Mouse (Mus musculus): ENCODE results near the gene Fap. TPM values are rescaled to one million over a fixed set of nuclear protein-coding genes. Genes with fewer than 3 reads are reported as not detected.

The Fap gene
- polyA plus RNA-seq, 1 experiment from 2014 or later, result 0.20 TPM

DNA sequence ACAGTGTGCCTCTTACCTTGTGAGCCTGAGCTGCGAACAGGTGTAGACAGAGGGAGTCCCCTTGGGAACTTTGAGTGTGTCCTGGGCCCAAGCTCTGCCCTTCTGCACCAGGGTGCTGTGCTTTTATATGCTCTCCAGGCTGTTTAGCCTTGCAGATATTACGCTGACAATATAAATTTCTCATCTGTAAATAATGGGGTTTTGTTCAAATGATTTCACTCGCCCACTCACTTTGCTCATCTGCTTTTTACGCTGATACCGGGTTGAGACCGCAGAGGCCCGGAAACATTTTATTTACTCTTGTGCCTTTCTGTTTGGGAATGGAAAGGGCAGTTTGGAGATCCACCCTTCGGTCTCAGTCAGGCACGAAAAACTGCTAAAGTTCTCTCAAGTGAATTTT lies 90.3 kb downstream of the Fap start, which contains the start of gene Gcg:
Gcg (minus strand) TSS at position 101 of the 400 bp plus-strand sequence.
- DNase-seq (no peak), ATAC-seq (no peak)
- H3K4me2 ChIP-seq (ENCODE audit: low read depth, low read length), result no peak within 1 kb of the TSS
- H3K9me3 ChIP-seq (ENCODE audit: low read length), result no peaks in the 10 kb centered on the region
- no peaks in the 10 kb centered on the region for H3K27me3 ChIP-seq (ENCODE audit: insufficient read depth, low read length)
- H3K4me1 ChIP-seq (ENCODE audit: insufficient read depth), result no peaks in the 10 kb centered on the region
- no peak within 1 kb of the TSS for H3K4me3 ChIP-seq (ENCODE audit: low read depth, low read length)
- H3K9ac ChIP-seq (replicated peaks), result no peak within 1 kb of the TSS
- H3K36me3 ChIP-seq (replicated peaks; ENCODE audit: insufficient read depth, low read length), result no peaks in the 10 kb centered on the region
- no peak within 1 kb of the TSS for H3K27ac ChIP-seq (ENCODE audit: low read depth)
- no peak for TF ChIP-seq EP300 (IDR thresholded peaks at IDR 0.05; ENCODE audit: low read depth)
- no peak for TF ChIP-seq CTCF (IDR thresholded peaks at IDR 0.05; ENCODE audit: low read depth)
- 71% methylated on average over 9 of the region's 9 CpGs for WGBS (ENCODE audit: insufficient replicate concordance)

DNA sequence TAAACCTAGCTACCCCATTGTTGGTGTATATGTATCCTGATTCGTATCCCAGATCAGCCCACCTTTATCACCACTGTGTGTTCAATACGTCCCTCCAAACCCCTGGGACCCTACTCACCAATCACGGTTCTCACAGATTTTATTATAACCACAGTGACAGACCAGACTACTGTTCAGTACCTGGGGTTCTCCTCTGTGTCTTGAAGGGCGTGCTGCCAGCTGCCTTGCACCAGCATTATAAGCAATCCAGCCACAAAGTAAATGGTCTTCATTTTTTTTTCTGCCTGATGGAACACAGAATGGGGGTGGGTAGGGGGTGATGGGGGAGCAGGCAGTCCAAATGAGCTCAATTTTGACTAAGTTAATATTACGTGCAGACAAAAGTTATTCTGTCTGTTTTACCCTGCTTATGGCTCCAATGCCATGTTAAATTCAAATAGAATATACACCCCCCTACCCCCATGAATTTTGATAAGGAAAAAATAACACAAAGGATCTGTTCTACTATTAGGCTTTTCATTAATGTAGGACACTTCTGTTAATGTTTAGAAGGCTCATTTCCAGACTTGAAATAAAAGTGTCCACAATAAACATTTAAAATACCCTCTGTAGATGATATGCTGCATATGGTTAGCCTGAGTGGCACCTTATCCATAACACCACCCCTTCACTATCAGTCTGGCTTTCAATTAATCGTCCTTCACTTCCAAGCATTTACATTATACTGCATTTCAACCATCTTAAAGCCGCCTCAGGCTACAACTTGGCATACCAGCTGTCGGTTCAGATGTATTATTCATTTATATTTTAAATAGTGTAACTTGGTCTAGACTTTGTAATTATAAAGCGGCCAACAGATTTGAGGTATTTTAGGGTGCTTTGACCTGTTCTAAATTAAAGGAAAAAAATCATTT lies 93.3 kb downstream of the Fap start:
- ATAC-seq (no peak), DNase-seq (no peak)
- no peak overlapping the region for H3K9ac ChIP-seq (replicated peaks)
- no peaks in the 10 kb centered on the region for H3K9me3 ChIP-seq (ENCODE audit: low read length)
- no peak for TF ChIP-seq EP300 (IDR thresholded peaks at IDR 0.05; ENCODE audit: low read depth)
- WGBS (ENCODE audit: insufficient replicate concordance), result 72% methylated on average over 9 of the region's 9 CpGs
- no peaks in the 10 kb centered on the region for H3K27me3 ChIP-seq (ENCODE audit: insufficient read depth, low read length)
- no peaks in the 10 kb centered on the region for H3K4me1 ChIP-seq (ENCODE audit: insufficient read depth)
- no peaks in the 10 kb centered on the region for H3K36me3 ChIP-seq (replicated peaks; ENCODE audit: insufficient read depth, low read length)
- H3K4me2 ChIP-seq (ENCODE audit: low read depth, low read length), result no peak overlapping the region
- H3K27ac ChIP-seq (ENCODE audit: low read depth), result no peak overlapping the region
- H3K4me3 ChIP-seq (ENCODE audit: low read depth, low read length), result no peak overlapping the region

GRCm38 (mm10) chr2:62469551-62469950 lies 104.3 kb downstream of the Fap start:
- Histone ChIP-seq H3K9ac (replicated peaks) (no peak overlapping the region), H3K4me3 (ENCODE audit: low read depth, low read length) (no peak overlapping the region), H3K27ac (ENCODE audit: low read depth) (no peak overlapping the region), H3K27me3 (ENCODE audit: insufficient read depth, low read length) (no peaks in the 10 kb centered on the region), H3K36me3 (replicated peaks; ENCODE audit: insufficient read depth, low read length) (no peaks in the 10 kb centered on the region), H3K4me2 (ENCODE audit: low read depth, low read length) (no peak overlapping the region), H3K9me3 (ENCODE audit: low read length) (no peaks in the 10 kb centered on the region), H3K4me1 (ENCODE audit: insufficient read depth) (no peaks in the 10 kb centered on the region)
- DNase-seq, result no peak
- no peak for TF ChIP-seq EP300 (IDR thresholded peaks at IDR 0.05; ENCODE audit: low read depth)
- no peak for TF ChIP-seq CTCF (IDR thresholded peaks at IDR 0.05; ENCODE audit: low read depth)
- ATAC-seq, result no peak
- WGBS (ENCODE audit: insufficient replicate concordance), result 82% methylated on average over 9 of the region's 9 CpGs

- H3K36me3 ChIP-seq (replicated peaks; ENCODE audit: insufficient read depth, low read length), result no peaks in the 10 kb centered on the region
- H3K4me3 ChIP-seq (ENCODE audit: low read depth, low read length), result no peak overlapping the region
- H3K4me1 ChIP-seq (ENCODE audit: insufficient read depth), result peaks cover 2% of the 10 kb centered on the region; the same call in 1 of the 2 replicates
- ATAC-seq (no peak), DNase-seq (no peak)
- WGBS (ENCODE audit: insufficient replicate concordance), result 82% methylated on average over 2 of the region's 2 CpGs
- TF ChIP-seq EP300 (IDR thresholded peaks at IDR 0.05; ENCODE audit: low read depth) (no peak), CTCF (IDR thresholded peaks at IDR 0.05; ENCODE audit: low read depth) (no peak)
- H3K4me2 ChIP-seq (ENCODE audit: low read depth, low read length), result no peak overlapping the region
- no peak overlapping the region for H3K9ac ChIP-seq (replicated peaks)
- H3K9me3 ChIP-seq (ENCODE audit: low read length), result no peaks in the 10 kb centered on the region
- H3K27me3 ChIP-seq (ENCODE audit: insufficient read depth, low read length), result no peaks in the 10 kb centered on the region
- no peak overlapping the region for H3K27ac ChIP-seq (ENCODE audit: low read depth)
Observed at GRCm38 (mm10) chr2:62463287-62463686, 110.6 kb downstream of the Fap start.

GRCm38 (mm10) chr2:62462174-62462573 lies 111.7 kb downstream of the Fap start:
- H3K9ac ChIP-seq (replicated peaks), result no peak overlapping the region
- 73% methylated on average over 2 of the region's 2 CpGs for WGBS (ENCODE audit: insufficient replicate concordance)
- H3K4me2 ChIP-seq (ENCODE audit: low read depth, low read length), result no peak overlapping the region
- no peaks in the 10 kb centered on the region for H3K36me3 ChIP-seq (replicated peaks; ENCODE audit: insufficient read depth, low read length)
- H3K27ac ChIP-seq (ENCODE audit: low read depth), result no peak overlapping the region
- ATAC-seq (no peak), DNase-seq (no peak)
- H3K9me3 ChIP-seq (ENCODE audit: low read length), result no peaks in the 10 kb centered on the region
- peaks cover 2% of the 10 kb centered on the region; the same call in 1 of the 2 replicates for H3K4me1 ChIP-seq (ENCODE audit: insufficient read depth)
- TF ChIP-seq EP300 (IDR thresholded peaks at IDR 0.05; ENCODE audit: low read depth) (no peak), CTCF (IDR thresholded peaks at IDR 0.05; ENCODE audit: low read depth) (no peak)
- no peaks in the 10 kb centered on the region for H3K27me3 ChIP-seq (ENCODE audit: insufficient read depth, low read length)
- no peak overlapping the region for H3K4me3 ChIP-seq (ENCODE audit: low read depth, low read length)

GRCm38 (mm10) chr2:62460815-62461450 lies 112.9 kb downstream of the Fap start:
- WGBS (ENCODE audit: insufficient replicate concordance), result 61% methylated on average over 12 of the region's 12 CpGs
- H3K9ac ChIP-seq (replicated peaks), result no peak overlapping the region
- no peaks in the 10 kb centered on the region for H3K9me3 ChIP-seq (ENCODE audit: low read length)
- no peak for ATAC-seq
- H3K27me3 ChIP-seq (ENCODE audit: insufficient read depth, low read length), result no peaks in the 10 kb centered on the region
- no peaks in the 10 kb centered on the region for H3K36me3 ChIP-seq (replicated peaks; ENCODE audit: insufficient read depth, low read length)
- no peak overlapping the region for H3K4me2 ChIP-seq (ENCODE audit: low read depth, low read length)
- no peak overlapping the region for H3K27ac ChIP-seq (ENCODE audit: low read depth)
- H3K4me3 ChIP-seq (ENCODE audit: low read depth, low read length), result no peak overlapping the region
- no peak for DNase-seq
- TF ChIP-seq EP300 (IDR thresholded peaks at IDR 0.05; ENCODE audit: low read depth) (no peak), CTCF (IDR thresholded peaks at IDR 0.05; ENCODE audit: low read depth) (no peak)
- H3K4me1 ChIP-seq (ENCODE audit: insufficient read depth), result peaks cover 2% of the 10 kb centered on the region; the same call in 1 of the 2 replicates
